Mouse (Mus musculus) cerebellum, postnatal 10 days (tissue): ENCODE measurements at regions not wholly inside any gene's neighbourhood (a gene's known extent, or its start where the extent isn't known, plus 50 kb on each side); places are given as distances from the start of the nearest gene placed in this dataset.

Source experiments
- DNase-seq, 2 experiments: peaks; one replicate each; pipeline ENCODE4 v3.0.0; 2021; ENCODE audit warnings: mixed read lengths in 2 of 2

GRCm38 (mm10) chr3:106879994-106880393, 53.9 kb upstream of the Olfr266 start:
- DNase-seq = no peak

- peak; percentile 44 to 60 for DNase-seq
Measured at GRCm38 (mm10) chr3:106903198-106903597, 77.1 kb upstream of the Olfr266 start.

- no peak for DNase-seq
Measured at GRCm38 (mm10) chr3:106906668-106907067, 80.6 kb upstream of the Olfr266 start.

GRCm38 (mm10) chr3:106936067-106936466, 99.9 kb upstream of the Kcna3 start:
- DNase-seq = no peak

- peak; percentile 24 to 46 for DNase-seq
Measured at GRCm38 (mm10) chr3:106940095-106940494, 95.9 kb upstream of the Kcna3 start.

GRCm38 (mm10) chr3:106955555-106956446, 80.2 kb upstream of the Kcna3 start:
- peak in 1 of 2 experiments; percentile 6 for DNase-seq

GRCm38 (mm10) chr3:106957162-106957895, 78.6 kb upstream of the Kcna3 start:
- DNase-seq = peak; percentile 68 to 69

- DNase-seq = no peak
Measured at GRCm38 (mm10) chr3:106958194-106958593, 77.8 kb upstream of the Kcna3 start.

- DNase-seq = no peak
Measured at GRCm38 (mm10) chr3:106960596-106960995, 75.4 kb upstream of the Kcna3 start.

GRCm38 (mm10) chr3:106962466-106962865, 73.5 kb upstream of the Kcna3 start:
- no peak for DNase-seq

- DNase-seq = no peak
Measured at GRCm38 (mm10) chr3:106966198-106966597, 69.8 kb upstream of the Kcna3 start.

GRCm38 (mm10) chr3:106967479-106967878, 68.5 kb upstream of the Kcna3 start:
- no peak for DNase-seq

GRCm38 (mm10) chr3:106974114-106974789, 61.7 kb upstream of the Kcna3 start:
- DNase-seq = no peak

GRCm38 (mm10) chr3:106978728-106979127, 57.2 kb upstream of the Kcna3 start:
- peak in 1 of 2 experiments; percentile 8 for DNase-seq

- no peak for DNase-seq
Measured at GRCm38 (mm10) chr3:106980914-106981313, 55.1 kb upstream of the Kcna3 start.

GRCm38 (mm10) chr3:106981323-106981722, 54.6 kb upstream of the Kcna3 start:
- DNase-seq = no peak

GRCm38 (mm10) chr3:106984231-106984630, 51.7 kb upstream of the Kcna3 start:
- no peak for DNase-seq
